Mouse (Mus musculus) sigmoid colon, adult 10 weeks (tissue): ENCODE measurements around the gene Rpl28. TPM values are rescaled to one million over a fixed set of nuclear protein-coding genes. Genes with fewer than 3 reads are reported as not detected.

Experiments used
- polyA plus RNA-seq: library from polyadenylated mRNA; stranded (reverse); fragments of 350-450 nt; fragmentation: Illumina TruSeq; extraction: RNeasy Lipid Tissue Mini Kit (QIAGEN cat#74804); gene quantifications from one replicate; pipeline ENCODE4 v1.2.3, GENCODE M21; 2014; ENCODE audit warnings: low read depth, low replicate concordance

Gene Rpl28
- 18.9 TPM for polyA plus RNA-seq

DNA sequence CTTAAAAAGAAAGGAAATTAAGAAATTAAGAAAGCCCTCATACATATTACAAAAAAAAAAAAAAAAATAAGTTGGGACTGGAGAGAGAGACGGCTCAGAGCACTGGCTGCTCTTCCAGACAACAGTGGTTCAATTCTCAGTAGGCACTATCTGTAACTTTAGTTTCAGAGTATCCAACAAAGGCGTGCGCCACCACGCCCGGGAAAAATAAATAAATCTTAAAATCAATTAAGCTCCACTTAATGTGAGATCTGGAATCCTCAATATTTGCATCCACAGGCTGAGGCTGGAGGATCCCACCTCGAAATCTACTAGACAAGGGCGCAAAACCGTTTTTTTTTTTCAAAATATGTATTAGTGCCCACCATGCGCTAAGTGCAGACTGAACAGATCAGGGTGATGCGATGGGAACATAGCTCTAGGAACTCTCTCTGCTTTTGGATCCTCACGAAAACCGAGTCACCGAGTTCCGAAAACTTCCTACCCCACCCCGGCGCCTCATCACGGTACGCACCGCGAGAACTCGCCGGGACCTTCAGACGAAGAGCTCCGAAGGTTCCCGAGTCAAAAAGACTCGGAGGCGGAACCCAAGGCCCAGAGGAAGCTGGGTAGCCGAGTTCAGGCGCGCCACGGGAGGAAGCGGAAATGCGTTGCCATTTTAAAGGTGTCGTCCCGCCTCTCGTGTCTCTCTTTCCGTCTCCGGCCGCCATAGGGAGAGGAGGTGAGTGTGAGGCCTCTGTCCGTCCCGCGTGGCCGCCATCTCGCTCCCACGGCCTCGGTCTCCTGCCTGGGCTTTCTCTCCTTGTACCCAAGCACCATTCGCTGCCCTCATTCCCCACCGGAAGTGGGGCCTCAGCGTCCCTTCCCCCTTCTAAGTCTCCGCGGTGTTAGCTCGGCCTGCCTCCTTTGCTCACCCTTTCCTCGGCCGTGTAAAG is at the start of gene Rpl28:
Gene Rpl28, plus strand, starts transcription at position 597 of the 935 bp plus-strand sequence.

GRCm38 (mm10) chr7:4752821-4753570 is 39.7 kb upstream of the Rpl28 start, which contains the start of gene Cox6b2:
Cox6b2 (minus strand) TSS chr7:4753094.

GRCm38 (mm10) chr7:4771202-4771601 is 21.5 kb upstream of the Rpl28 start, which contains the start of gene Fam71e2:
Fam71e2 (minus strand) TSS chr7:4771302.

GRCm38 (mm10) chr7:4782759-4783158 is 9.9 kb upstream of the Rpl28 start, which contains the start of the genes Il11 and Tmem190:
Il11 (minus strand) TSS chr7:4782859.
Tmem190 (plus strand) TSS chr7:4782937.

DNA sequence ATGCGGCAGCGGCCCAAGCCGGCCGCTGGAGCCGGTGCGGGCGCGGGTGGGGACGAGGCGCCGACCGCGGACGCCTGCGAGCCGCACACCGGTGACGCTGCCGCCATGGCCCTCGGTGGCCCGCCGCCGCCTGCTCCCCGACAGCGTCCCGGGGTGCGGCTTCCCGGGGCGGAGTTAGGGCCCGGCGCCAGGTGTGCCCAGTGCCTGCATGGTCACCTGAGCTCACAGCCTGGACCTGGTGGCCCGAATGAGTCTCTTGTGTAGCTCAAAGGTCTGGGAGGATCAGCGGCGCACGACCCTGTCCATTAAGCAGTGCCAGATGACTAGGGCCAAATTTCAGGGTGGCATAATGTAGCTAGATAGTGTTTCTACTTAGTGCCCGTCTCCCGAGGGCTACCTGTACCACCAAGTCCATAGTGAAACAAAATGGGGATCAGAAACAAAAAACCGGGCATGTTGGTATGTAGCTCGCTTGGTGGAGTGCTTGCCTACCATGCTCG is 3.2 kb upstream of the Rpl28 start, which contains the start of gene Tmem238:
Gene Tmem238, minus strand, starts transcription at position 221 of the 500 bp plus-strand sequence.

DNA sequence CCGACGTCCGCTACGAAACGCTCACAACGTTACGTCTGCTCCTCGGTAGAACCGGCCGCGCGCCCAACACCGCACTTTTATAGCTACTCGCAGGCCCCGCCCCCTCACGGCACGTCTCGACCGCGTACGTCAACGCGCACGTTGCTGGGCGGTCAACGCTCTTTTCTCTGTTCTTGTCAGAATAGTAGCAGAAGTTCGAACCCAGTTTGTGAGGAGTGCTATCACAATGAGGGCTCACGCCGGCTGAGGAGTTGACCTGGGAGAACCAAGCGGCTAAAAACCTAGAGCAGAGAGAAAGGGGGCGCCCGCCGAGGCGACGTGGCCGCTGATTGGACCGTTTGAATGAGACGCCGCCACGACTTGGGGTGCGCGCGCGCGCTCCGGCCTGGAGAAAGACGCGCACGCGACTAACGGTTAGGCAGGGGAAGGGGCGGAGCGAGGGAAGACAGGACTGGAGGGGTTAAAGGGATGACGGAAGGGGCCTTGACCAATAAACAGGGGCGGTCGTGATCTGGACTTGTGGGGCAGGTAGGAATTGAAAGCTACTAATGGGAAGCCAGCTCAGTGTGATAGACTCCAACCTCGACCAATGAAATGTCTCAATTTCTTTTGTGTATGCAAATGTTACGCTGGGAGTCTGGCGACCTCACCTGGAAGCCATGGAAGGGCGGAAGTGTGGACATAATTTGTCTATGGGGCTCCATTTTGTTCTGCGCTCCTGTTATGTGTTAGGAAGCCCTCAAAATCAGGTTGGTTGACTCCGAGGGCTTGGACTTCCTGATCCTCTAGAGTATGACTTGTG is 19.8 kb downstream of the Rpl28 start, which contains the start of gene Ube2s:
Gene Ube2s, minus strand, starts transcription at position 288 of the 802 bp plus-strand sequence.

GRCm38 (mm10) chr7:4844245-4844916 is 51.7 kb downstream of the Rpl28 start, which contains the start of gene Shisa7:
Shisa7 (minus strand) TSS chr7:4844696.

Other genes starting within 250 kb of the Rpl28 start
- gene Syt5, start 245.3 kb upstream of the Rpl28 start, polyA plus RNA-seq = 1.2 TPM
- gene Ptprh, start 188.8 kb upstream of the Rpl28 start, polyA plus RNA-seq = 17.8 TPM
- gene Tmem86b, start 161.5 kb upstream of the Rpl28 start, polyA plus RNA-seq = 0.88 TPM
- gene Ppp6r1, start 133.9 kb upstream of the Rpl28 start, polyA plus RNA-seq = 12.3 TPM
- not detected for gene Hspbp1, start 107.8 kb upstream of the Rpl28 start, polyA plus RNA-seq
- gene Brsk1, start 102.3 kb upstream of the Rpl28 start, polyA plus RNA-seq = 0.35 TPM
- gene Tmem150b, start 67.6 kb upstream of the Rpl28 start, polyA plus RNA-seq = 4.8 TPM
- gene Kmt5c, start 52.8 kb upstream of the Rpl28 start, polyA plus RNA-seq = 3.9 TPM
- gene Cox6b2, start 39.8 kb upstream of the Rpl28 start, polyA plus RNA-seq = not detected
- gene Fam71e2, start 21.6 kb upstream of the Rpl28 start, polyA plus RNA-seq = not detected
- 0.38 TPM for gene Il11, start 10.0 kb upstream of the Rpl28 start, polyA plus RNA-seq
- gene Tmem190, start 9.9 kb upstream of the Rpl28 start, polyA plus RNA-seq = not detected
- 1.2 TPM for gene Tmem238, start 3.2 kb upstream of the Rpl28 start, polyA plus RNA-seq
- 2.9 TPM for gene Ube2s, start 19.7 kb downstream of the Rpl28 start, polyA plus RNA-seq
- 0.66 TPM for gene Shisa7, start 51.8 kb downstream of the Rpl28 start, polyA plus RNA-seq
- 1.4 TPM for gene Isoc2b, start 77.4 kb downstream of the Rpl28 start, polyA plus RNA-seq
- gene Isoc2a, start 84.3 kb downstream of the Rpl28 start, polyA plus RNA-seq = 0.44 TPM
- gene Gm36210, start 113.6 kb downstream of the Rpl28 start, polyA plus RNA-seq = not detected
- gene Zfp628, start 122.3 kb downstream of the Rpl28 start, polyA plus RNA-seq = not detected
- 1.5 TPM for gene Nat14, start 129.2 kb downstream of the Rpl28 start, polyA plus RNA-seq
- 0.38 TPM for gene Ssc5d, start 132.9 kb downstream of the Rpl28 start, polyA plus RNA-seq
- not detected for gene Sbk2, start 171.5 kb downstream of the Rpl28 start, polyA plus RNA-seq
- not detected for gene Sbk3, start 178.3 kb downstream of the Rpl28 start, polyA plus RNA-seq
- gene Zfp579, start 203.3 kb downstream of the Rpl28 start, polyA plus RNA-seq = 36.0 TPM
- not detected for gene Zfp524, start 221.5 kb downstream of the Rpl28 start, polyA plus RNA-seq
- gene Fiz1, start 221.8 kb downstream of the Rpl28 start, polyA plus RNA-seq = 12.5 TPM
- gene Gm44973, start 222.6 kb downstream of the Rpl28 start, polyA plus RNA-seq = not detected
- 9.8 TPM for gene Zfp865, start 227.5 kb downstream of the Rpl28 start, polyA plus RNA-seq
- gene Ccdc106, start 227.7 kb downstream of the Rpl28 start, polyA plus RNA-seq = not detected
- 2.8 TPM for gene 4632433K11Rik, start 241.2 kb downstream of the Rpl28 start, polyA plus RNA-seq
- gene Zfp784, start 245.6 kb downstream of the Rpl28 start, polyA plus RNA-seq = 7.6 TPM